Mouse (Mus musculus) thymus, adult 2 months (tissue): ENCODE measurements around the gene Irak3. TPM values are rescaled to one million over a fixed set of nuclear protein-coding genes. Genes with fewer than 3 reads are reported as not detected.
A peak's percentile ranks its signal among the peaks of the same experiment; 100 is the strongest.

ENCODE experiments used
- DNase-seq: peaks from one replicate; pipeline ENCODE4 v3.0.0; 2021
- H3K27ac ChIP-seq: fragments of 200-500 bp; 2 replicates; pipeline ENCODE4 v1.5.1; 2012; ENCODE audit warnings: low read length, control low read depth; ENCODE audit not compliant: control insufficient read depth, insufficient read depth
- H3K27me3 ChIP-seq: fragments of 200-500 bp; 2 replicates; pipeline ENCODE4 v1.6.1; 2012; ENCODE audit warnings: mild to moderate bottlenecking, low read length, moderate library complexity, mixed read lengths; ENCODE audit not compliant: control insufficient read depth, insufficient read depth
- H3K36me3 ChIP-seq: fragments of 200-500 bp; 2 replicates; pipeline ENCODE4 v1.6.1; 2012; ENCODE audit warnings: mild to moderate bottlenecking, low read length, moderate library complexity; ENCODE audit not compliant: control insufficient read depth, insufficient read depth
- H3K4me1 ChIP-seq: fragments of 200-500 bp; replicated peaks from 2 replicates; pipeline ENCODE4 v1.6.1; 2012; ENCODE audit warnings: low read length; ENCODE audit not compliant: control insufficient read depth, insufficient read depth
- H3K4me3 ChIP-seq: fragments of 200-500 bp; 2 replicates; pipeline ENCODE4 v1.5.1; 2012; ENCODE audit warnings: mild to moderate bottlenecking, low read length, control low read depth, moderate library complexity; ENCODE audit not compliant: control insufficient read depth, insufficient read depth
- CTCF ChIP-seq: fragments of 200-500 bp; IDR thresholded peaks from 2 replicates; pipeline ENCODE4 v1.5.1; 2012; ENCODE audit warnings: mild to moderate bottlenecking, control low read depth, low read length, moderate library complexity, borderline replicate concordance; ENCODE audit not compliant: control insufficient read depth, poor library complexity, insufficient read depth; ENCODE audit errors: extremely low read depth
- POLR2A ChIP-seq: fragments of 200-500 bp; IDR thresholded peaks from 2 replicates; pipeline ENCODE4 v1.6.1; 2012; ENCODE audit warnings: mild to moderate bottlenecking, low read length, control low read depth, moderate library complexity; ENCODE audit not compliant: control insufficient read depth, poor library complexity, insufficient read depth; ENCODE audit errors: extremely low read depth
- WGBS: fragments of 180-500 bp; shearing (Covaris S2); methylation state at CpG from one replicate; pipeline ENCODE4 v1.1.7; 2018; 5-methylcytosine and 5-hydroxymethylcytosine counted together
- polyA plus RNA-seq: library from polyadenylated mRNA; depleted of rRNA; stranded (reverse); fragments of >200 nt; gene quantifications from 2 replicates; pipeline ENCODE4 v1.2.3, GENCODE M21; 2012; rRNA removed

The Irak3 gene
- polyA plus RNA-seq, 1 experiment, result 2.3 TPM

- H3K4me3 ChIP-seq, result peak within 1 kb of the TSS; percentile 72
- H3K4me1 ChIP-seq, result no peaks in the 10 kb centered on the region; the same call in 1 of the 2 replicates
- peak; percentile 99 for DNase-seq
- no peaks in the 10 kb centered on the region for H3K27me3 ChIP-seq
- TF ChIP-seq CTCF (peak; percentile 68), POLR2A (peak; percentile 61; the same call in 1 of the 2 replicates)
- peaks cover 8% of the 10 kb centered on the region; the same call in 1 of the 2 replicates for H3K36me3 ChIP-seq
- under 1% methylated on average over 55 of the region's 55 CpGs for WGBS
- H3K27ac ChIP-seq, result peak within 1 kb of the TSS; percentile 83
Measured at GRCm38 (mm10) chr10:120112507-120113396, 89.2 kb downstream of the Irak3 start, which contains the start of gene Helb. Helb (minus strand) TSS chr10:120112987.

- Histone ChIP-seq H3K4me3 (peak overlapping the region; percentile 72), H3K27me3 (no peaks in the 10 kb centered on the region), H3K4me1 (no peaks in the 10 kb centered on the region; the same call in 1 of the 2 replicates), H3K36me3 (peaks cover 16% of the 10 kb centered on the region), H3K27ac (no peak overlapping the region)
- no peak for DNase-seq
- no peak for TF ChIP-seq POLR2A
- TF ChIP-seq CTCF, result no peak
- 71% methylated on average over 3 of the region's 3 CpGs for WGBS
Measured at GRCm38 (mm10) chr10:120111691-120112319, 90.1 kb downstream of the Irak3 start.

GRCm38 (mm10) chr10:120100806-120101205 is 101.1 kb downstream of the Irak3 start:
- Histone ChIP-seq H3K27me3 (no peaks in the 10 kb centered on the region), H3K4me3 (no peak overlapping the region), H3K36me3 (peaks cover 52% of the 10 kb centered on the region), H3K4me1 (no peaks in the 10 kb centered on the region), H3K27ac (no peak overlapping the region)
- WGBS, result 100% methylated on average over 1 of the region's 1 CpGs
- DNase-seq, result no peak
- no peak for TF ChIP-seq CTCF
- TF ChIP-seq POLR2A, result no peak

- peaks cover 53% of the 10 kb centered on the region for H3K36me3 ChIP-seq
- no peak overlapping the region for H3K4me3 ChIP-seq
- no peak for DNase-seq
- no peaks in the 10 kb centered on the region for H3K27me3 ChIP-seq
- H3K27ac ChIP-seq, result no peak overlapping the region
- TF ChIP-seq CTCF, result no peak
- no peak for TF ChIP-seq POLR2A
- H3K4me1 ChIP-seq, result no peaks in the 10 kb centered on the region
- 95% methylated on average over 5 of the region's 5 CpGs for WGBS
Measured at GRCm38 (mm10) chr10:120097564-120097963, 104.4 kb downstream of the Irak3 start.

- Histone ChIP-seq H3K4me1 (no peaks in the 10 kb centered on the region), H3K27me3 (no peaks in the 10 kb centered on the region), H3K27ac (no peak overlapping the region), H3K36me3 (peaks cover 57% of the 10 kb centered on the region), H3K4me3 (no peak overlapping the region)
- TF ChIP-seq CTCF, result no peak
- TF ChIP-seq POLR2A, result no peak
- 97% methylated on average over 5 of the region's 5 CpGs for WGBS
- DNase-seq, result no peak
Measured at GRCm38 (mm10) chr10:120095716-120096115, 106.2 kb downstream of the Irak3 start.

- no peaks in the 10 kb centered on the region for H3K4me1 ChIP-seq
- peaks cover 52% of the 10 kb centered on the region for H3K36me3 ChIP-seq
- no peaks in the 10 kb centered on the region for H3K27me3 ChIP-seq
- no peak for DNase-seq
- TF ChIP-seq POLR2A, result no peak
- no peak for TF ChIP-seq CTCF
- no peak overlapping the region for H3K27ac ChIP-seq
- WGBS, result 97% methylated on average over 9 of the region's 9 CpGs
- H3K4me3 ChIP-seq, result no peak overlapping the region
Measured at GRCm38 (mm10) chr10:120095136-120095535, 106.8 kb downstream of the Irak3 start.

- no peak overlapping the region for H3K4me3 ChIP-seq
- no peaks in the 10 kb centered on the region for H3K4me1 ChIP-seq
- 94% methylated on average over 12 of the region's 12 CpGs for WGBS
- no peaks in the 10 kb centered on the region for H3K27me3 ChIP-seq
- H3K27ac ChIP-seq, result no peak overlapping the region
- DNase-seq, result no peak
- TF ChIP-seq POLR2A, result no peak
- no peak for TF ChIP-seq CTCF
- peaks cover 71% of the 10 kb centered on the region for H3K36me3 ChIP-seq
Measured at GRCm38 (mm10) chr10:120092548-120092947, 109.4 kb downstream of the Irak3 start.

Other genes starting within 250 kb of the Irak3 start
- 26.6 and 26.7 TPM in 2 replicates for gene Helb, start 89.1 kb downstream of the Irak3 start, polyA plus RNA-seq
- gene Tmbim4, start 540 bp downstream of the Irak3 start, polyA plus RNA-seq, result 138 and 155 TPM in 2 replicates
- 5.3 and 5.8 TPM in 2 replicates for gene Llph, start 24.9 kb upstream of the Irak3 start, polyA plus RNA-seq